Mouse (Mus musculus) kidney, embryonic 15.5 days (tissue): Measurements from ENCODE around the gene Acap3. TPM values are rescaled to one million over a fixed set of nuclear protein-coding genes. Genes with fewer than 3 reads are reported as not detected.

ENCODE experiments used
- ATAC-seq: fragments of 200-750 bp; cut with Nextera tagmentation; replicated peaks from 2 replicates; pipeline ENCODE4 v1.8.0; 2017; ENCODE audit warnings: moderate TSS enrichment; ENCODE audit not compliant: low FRiP score
- H3K27ac ChIP-seq: fragments of 300-500 bp; sonication (generic); 2 replicates; pipeline ENCODE4 v1.5.1; 2015; ENCODE audit warnings: mild to moderate bottlenecking, inconsistent platforms
- H3K27me3 ChIP-seq: fragments of 300-500 bp; sonication (generic); 2 replicates; pipeline ENCODE4 v1.6.1; 2015; ENCODE audit warnings: inconsistent platforms
- H3K36me3 ChIP-seq: fragments of 300-500 bp; sonication (generic); 2 replicates; pipeline ENCODE4 v1.6.1; 2015; ENCODE audit warnings: inconsistent platforms
- H3K4me1 ChIP-seq: fragments of 300-500 bp; sonication (generic); 2 replicates; pipeline ENCODE4 v1.6.1; 2015; ENCODE audit warnings: inconsistent platforms
- H3K4me2 ChIP-seq: fragments of 300-500 bp; sonication (generic); 2 replicates; pipeline ENCODE4 v1.6.1; 2015; ENCODE audit warnings: moderate library complexity, mild to moderate bottlenecking, inconsistent platforms
- H3K4me3 ChIP-seq: fragments of 300-500 bp; sonication (generic); replicated peaks from 2 replicates; pipeline ENCODE4 v1.5.1; 2015; ENCODE audit warnings: mild to moderate bottlenecking, inconsistent platforms
- H3K9ac ChIP-seq: fragments of 300-500 bp; sonication (generic); 2 replicates; pipeline ENCODE4 v1.6.1; 2015; ENCODE audit warnings: mild to moderate bottlenecking, inconsistent platforms
- H3K9me3 ChIP-seq: fragments of 300-500 bp; sonication (generic); replicated peaks from 2 replicates; pipeline ENCODE4 v1.6.1; 2016; ENCODE audit warnings: inconsistent platforms
- WGBS: fragments of 180-500 bp; shearing (Covaris S2); methylation state at CpG from one replicate; pipeline ENCODE4 v1.1.7; 2015; ENCODE audit warnings: mixed read lengths; 5-methylcytosine and 5-hydroxymethylcytosine counted together
- polyA plus RNA-seq: library from polyadenylated mRNA; unstranded; fragments of >200 nt; fragmentation: Nextera tagmentation; extraction: Ambion mirVana; gene quantifications from 2 replicates; pipeline ENCODE4 v1.2.1, GENCODE M21; 2015

Gene Acap3
- 17.3 and 18.7 TPM in 2 replicates for polyA plus RNA-seq

GRCm38 (mm10) chr4:155891551-155892001, at the start of gene Acap3, which contains the start of gene Pusl1:
Gene Acap3, plus strand, starts transcription at chr4:155891822.
Gene Pusl1, minus strand, starts transcription at chr4:155891781.
- under 1% methylated on average over 52 of the region's 52 CpGs for WGBS
- peak within 1 kb of the TSS; percentile 98 for H3K4me2 ChIP-seq
- no peaks in the 10 kb centered on the region for H3K27me3 ChIP-seq
- peak within 1 kb of the TSS; percentile 92 for H3K4me3 ChIP-seq
- H3K9me3 ChIP-seq: no peaks in the 10 kb centered on the region
- peaks cover 42% of the 10 kb centered on the region for H3K36me3 ChIP-seq
- ATAC-seq: peak; percentile 90
- peaks cover 39% of the 10 kb centered on the region for H3K4me1 ChIP-seq
- peak within 1 kb of the TSS; percentile 92 for H3K9ac ChIP-seq
- peak within 1 kb of the TSS; percentile 99 for H3K27ac ChIP-seq

- Histone ChIP-seq H3K36me3 (peaks cover 16% of the 10 kb centered on the region), H3K27ac (no peak overlapping the region), H3K4me3 (no peak overlapping the region), H3K4me2 (no peak overlapping the region), H3K27me3 (no peaks in the 10 kb centered on the region), H3K9ac (no peak overlapping the region), H3K9me3 (no peaks in the 10 kb centered on the region), H3K4me1 (peaks cover 49% of the 10 kb centered on the region)
- 89% methylated on average over 5 of the region's 5 CpGs for WGBS
- no peak for ATAC-seq
These were observed 48.4 kb upstream of the Acap3 start for GRCm38 (mm10) chr4:155843231-155843630.

- H3K4me3 ChIP-seq: peak within 1 kb of the TSS; percentile 90
- H3K36me3 ChIP-seq: peaks cover 16% of the 10 kb centered on the region
- H3K9me3 ChIP-seq: no peaks in the 10 kb centered on the region
- no peaks in the 10 kb centered on the region for H3K27me3 ChIP-seq
- WGBS: 2% methylated on average over 57 of the region's 65 CpGs
- H3K27ac ChIP-seq: peak within 1 kb of the TSS; percentile 75
- peaks cover 36% of the 10 kb centered on the region for H3K4me1 ChIP-seq
- H3K4me2 ChIP-seq: peak within 1 kb of the TSS; percentile 93
- H3K9ac ChIP-seq: peak within 1 kb of the TSS; percentile 92
- peak; percentile 94 for ATAC-seq
These were observed 44.6 kb upstream of the Acap3 start, which contains the start of gene Dvl1 for GRCm38 (mm10) chr4:155846871-155847578. Gene Dvl1, plus strand, starts transcription at chr4:155847402.

- Histone ChIP-seq H3K4me2 (peak overlapping the region; percentile 93), H3K27ac (peak overlapping the region; percentile 75), H3K9ac (peak overlapping the region; percentile 92), H3K27me3 (no peaks in the 10 kb centered on the region), H3K4me3 (peak overlapping the region; percentile 90), H3K36me3 (peaks cover 11% of the 10 kb centered on the region), H3K4me1 (peaks cover 36% of the 10 kb centered on the region), H3K9me3 (no peaks in the 10 kb centered on the region)
- 2% methylated on average over 51 of the region's 69 CpGs for WGBS
- ATAC-seq: peak; percentile 61
These were observed 43.9 kb upstream of the Acap3 start for GRCm38 (mm10) chr4:155847591-155848352.

GRCm38 (mm10) chr4:155848434-155849095, 43.1 kb upstream of the Acap3 start:
- WGBS: 58% methylated on average over 7 of the region's 7 CpGs
- Histone ChIP-seq H3K9me3 (no peaks in the 10 kb centered on the region), H3K4me1 (peaks cover 36% of the 10 kb centered on the region), H3K27ac (peak overlapping the region; percentile 75; the same call in 1 of the 2 replicates), H3K27me3 (no peaks in the 10 kb centered on the region), H3K9ac (peak overlapping the region; percentile 92), H3K36me3 (peaks cover 9% of the 10 kb centered on the region; the same call in 1 of the 2 replicates), H3K4me2 (peak overlapping the region; percentile 93), H3K4me3 (peak overlapping the region; percentile 90)
- ATAC-seq: no peak

- ATAC-seq: no peak
- H3K36me3 ChIP-seq: peaks cover 14% of the 10 kb centered on the region
- H3K27me3 ChIP-seq: no peaks in the 10 kb centered on the region
- no peak overlapping the region for H3K4me3 ChIP-seq
- peak overlapping the region; percentile 93; the same call in 1 of the 2 replicates for H3K4me2 ChIP-seq
- peak overlapping the region; percentile 10; the same call in 1 of the 2 replicates for H3K9ac ChIP-seq
- H3K9me3 ChIP-seq: no peaks in the 10 kb centered on the region
- no peak overlapping the region for H3K27ac ChIP-seq
- peaks cover 36% of the 10 kb centered on the region for H3K4me1 ChIP-seq
- WGBS: 81% methylated on average over 2 of the region's 2 CpGs
These were observed 42.2 kb upstream of the Acap3 start for GRCm38 (mm10) chr4:155849391-155849790.

- H3K4me2 ChIP-seq: no peak overlapping the region
- 96% methylated on average over 3 of the region's 3 CpGs for WGBS
These were observed 41.7 kb upstream of the Acap3 start for GRCm38 (mm10) chr4:155849792-155850451.

GRCm38 (mm10) chr4:155851368-155851767, 40.3 kb upstream of the Acap3 start:
- H3K4me3 ChIP-seq: no peak overlapping the region
- peaks cover 34% of the 10 kb centered on the region for H3K36me3 ChIP-seq
- H3K27me3 ChIP-seq: no peaks in the 10 kb centered on the region
- H3K4me2 ChIP-seq: no peak overlapping the region
- H3K9ac ChIP-seq: no peak overlapping the region
- no peaks in the 10 kb centered on the region for H3K9me3 ChIP-seq
- no peak for ATAC-seq
- WGBS: 89% methylated on average over 3 of the region's 3 CpGs
- no peak overlapping the region for H3K27ac ChIP-seq
- H3K4me1 ChIP-seq: peaks cover 35% of the 10 kb centered on the region

More at GRCm38 (mm10) chr4:155849792-155850451, 41.7 kb upstream of the Acap3 start:
- no peak for ATAC-seq
- 0 out of 2 replicates have a peak overlapping the region, but pooled peaks have one; percentile 10 for H3K9ac ChIP-seq
- H3K9me3 ChIP-seq: no peaks in the 10 kb centered on the region
- no peak overlapping the region for H3K4me3 ChIP-seq
- H3K36me3 ChIP-seq: peaks cover 19% of the 10 kb centered on the region
- peaks cover 36% of the 10 kb centered on the region for H3K4me1 ChIP-seq
- no peaks in the 10 kb centered on the region for H3K27me3 ChIP-seq
- H3K27ac ChIP-seq: no peak overlapping the region

- no peak for ATAC-seq
- H3K4me3 ChIP-seq: no peak overlapping the region
- no peaks in the 10 kb centered on the region for H3K27me3 ChIP-seq
- no peaks in the 10 kb centered on the region for H3K9me3 ChIP-seq
- peaks cover 40% of the 10 kb centered on the region for H3K36me3 ChIP-seq
- WGBS: 78% methylated on average over 2 of the region's 2 CpGs
- H3K4me2 ChIP-seq: no peak overlapping the region
- no peak overlapping the region for H3K9ac ChIP-seq
- H3K27ac ChIP-seq: no peak overlapping the region
- peaks cover 29% of the 10 kb centered on the region for H3K4me1 ChIP-seq
These were observed 39.6 kb upstream of the Acap3 start for GRCm38 (mm10) chr4:155851951-155852411.

GRCm38 (mm10) chr4:155853421-155853820, 38.2 kb upstream of the Acap3 start:
- no peak overlapping the region for H3K27ac ChIP-seq
- no peaks in the 10 kb centered on the region for H3K9me3 ChIP-seq
- WGBS: 90% methylated on average over 9 of the region's 9 CpGs
- no peak overlapping the region for H3K4me3 ChIP-seq
- peaks cover 21% of the 10 kb centered on the region for H3K4me1 ChIP-seq
- H3K27me3 ChIP-seq: no peaks in the 10 kb centered on the region
- ATAC-seq: no peak
- no peak overlapping the region for H3K9ac ChIP-seq
- H3K4me2 ChIP-seq: no peak overlapping the region
- H3K36me3 ChIP-seq: peaks cover 54% of the 10 kb centered on the region

GRCm38 (mm10) chr4:155854991-155855390, 36.6 kb upstream of the Acap3 start:
- no peaks in the 10 kb centered on the region for H3K27me3 ChIP-seq
- ATAC-seq: no peak
- no peak overlapping the region for H3K4me2 ChIP-seq
- peaks cover 64% of the 10 kb centered on the region for H3K36me3 ChIP-seq
- 95% methylated on average over 12 of the region's 12 CpGs for WGBS
- no peak overlapping the region for H3K9ac ChIP-seq
- H3K4me3 ChIP-seq: no peak overlapping the region
- no peaks in the 10 kb centered on the region for H3K9me3 ChIP-seq
- no peak overlapping the region for H3K27ac ChIP-seq
- H3K4me1 ChIP-seq: 0 out of 2 replicates have a peak, but pooled peaks cover 7% of the 10 kb centered on the region
